Mouse (Mus musculus) limb, embryonic 14.5 days (tissue): ENCODE data around the gene Pea15a. TPM values are rescaled to one million over a fixed set of nuclear protein-coding genes. Genes with fewer than 3 reads are reported as not detected.

Experiments
- ATAC-seq: fragments of 200-750 bp; cut with Nextera tagmentation; 2 replicates; pipeline ENCODE4 v1.8.0; 2017; ENCODE audit warnings: low read depth, moderate number of reproducible peaks, moderate TSS enrichment; ENCODE audit not compliant: low FRiP score
- DNase-seq: peaks from one replicate; pipeline ENCODE4 v3.0.0-alpha.2; 2015; ENCODE audit warnings: low spot score
- H3K27ac ChIP-seq: fragments of 300-500 bp; sonication (generic); replicated peaks from 2 replicates; pipeline ENCODE4 v1.5.1; 2014; ENCODE audit warnings: low read depth, mild to moderate bottlenecking, low read length, moderate library complexity, mixed read lengths
- H3K27me3 ChIP-seq: fragments of 300-500 bp; sonication (generic); 2 replicates; pipeline ENCODE4 v1.6.1; 2014; ENCODE audit warnings: low read length, mixed read lengths; ENCODE audit not compliant: control insufficient read depth, insufficient read depth
- H3K36me3 ChIP-seq: fragments of 300-500 bp; sonication (generic); 2 replicates; pipeline ENCODE4 v1.6.1; 2014; ENCODE audit warnings: mild to moderate bottlenecking, low read length, moderate library complexity, mixed read lengths; ENCODE audit not compliant: control insufficient read depth, insufficient read depth
- H3K4me1 ChIP-seq: fragments of 300-500 bp; sonication (generic); 2 replicates; pipeline ENCODE4 v1.6.1; 2014; ENCODE audit warnings: antibody characterized with exemption, low read length, mixed read lengths; ENCODE audit not compliant: control insufficient read depth, insufficient read depth
- H3K4me2 ChIP-seq: fragments of 300-500 bp; sonication (generic); replicated peaks from 2 replicates; pipeline ENCODE4 v1.6.1; 2014; ENCODE audit warnings: low read depth, mild to moderate bottlenecking, low read length, moderate library complexity; ENCODE audit not compliant: severe bottlenecking
- H3K4me3 ChIP-seq: fragments of 300-500 bp; sonication (generic); replicated peaks from 2 replicates; pipeline ENCODE4 v1.5.1; 2014; ENCODE audit warnings: low read length
- H3K9ac ChIP-seq: fragments of 300-500 bp; sonication (generic); 2 replicates; pipeline ENCODE4 v1.6.1; 2014; ENCODE audit warnings: mild to moderate bottlenecking, low read depth, low read length, moderate library complexity; ENCODE audit not compliant: severe bottlenecking
- H3K9me3 ChIP-seq: fragments of 300-500 bp; sonication (generic); 2 replicates; pipeline ENCODE4 v1.6.1; 2016; ENCODE audit warnings: low read length; ENCODE audit not compliant: control insufficient read depth
- POLR2A ChIP-seq: fragments of 200-500 bp; IDR thresholded peaks from 2 replicates; pipeline ENCODE4 v1.8.0; 2012; ENCODE audit warnings: inconsistent platforms, mild to moderate bottlenecking, moderate library complexity, borderline replicate concordance; ENCODE audit not compliant: insufficient read depth, insufficient read length; ENCODE audit errors: extremely low read depth
- WGBS: fragments of 180-500 bp; shearing (Covaris S2); extraction: QIAGEN DNeasy Blood & Tissue Kit; methylation state at CpG from one replicate; pipeline ENCODE4 v1.1.7; 2014; 5-methylcytosine and 5-hydroxymethylcytosine counted together
- polyA plus RNA-seq, 2 experiments: library from polyadenylated mRNA; depleted of rRNA in 1 of 2; stranded (reverse) in 1 of 2; unstranded in 1 of 2; fragments of >200 nt; fragmentation: Nextera tagmentation in 1 of 2; extraction: Ambion mirVana in 1 of 2; gene quantifications; 2 replicates each; pipeline versions ENCODE4 v1.2.1 to v1.2.3; 2012 to 2014

The Pea15a gene
- polyA plus RNA-seq, 2 experiments, result 108 to 122 TPM

- WGBS, result 75% methylated on average over 4 of the region's 4 CpGs
- no peak overlapping the region for H3K4me2 ChIP-seq
- H3K27ac ChIP-seq, result no peak overlapping the region
- no peaks in the 10 kb centered on the region for H3K27me3 ChIP-seq
- H3K9me3 ChIP-seq, result no peaks in the 10 kb centered on the region
- H3K9ac ChIP-seq, result no peak overlapping the region
- DNase-seq (no peak), ATAC-seq (no peak)
- TF ChIP-seq POLR2A, result no peak
- peaks cover 21% of the 10 kb centered on the region for H3K36me3 ChIP-seq
- H3K4me3 ChIP-seq, result no peak overlapping the region
- H3K4me1 ChIP-seq, result no peaks in the 10 kb centered on the region
Measured at GRCm38 (mm10) chr1:172159970-172160369, 46.6 kb downstream of the Pea15a start.

- Histone ChIP-seq H3K4me1 (no peaks in the 10 kb centered on the region), H3K27me3 (no peaks in the 10 kb centered on the region), H3K9me3 (no peaks in the 10 kb centered on the region), H3K9ac (no peak overlapping the region), H3K36me3 (peaks cover 62% of the 10 kb centered on the region), H3K27ac (no peak overlapping the region), H3K4me3 (no peak overlapping the region), H3K4me2 (no peak overlapping the region)
- ATAC-seq, result no peak
- DNase-seq, result no peak
- 97% methylated on average over 3 of the region's 3 CpGs for WGBS
- no peak for TF ChIP-seq POLR2A
Measured at GRCm38 (mm10) chr1:172155518-172155917, 51.1 kb downstream of the Pea15a start.

GRCm38 (mm10) chr1:172154536-172154935 lies 52.1 kb downstream of the Pea15a start:
- 85% methylated on average over 3 of the region's 3 CpGs for WGBS
- no peak for DNase-seq
- no peak for TF ChIP-seq POLR2A
- Histone ChIP-seq H3K4me2 (no peak overlapping the region), H3K4me1 (peaks cover 6% of the 10 kb centered on the region; the same call in 1 of the 2 replicates), H3K4me3 (no peak overlapping the region), H3K9ac (no peak overlapping the region), H3K27ac (no peak overlapping the region), H3K9me3 (no peaks in the 10 kb centered on the region), H3K36me3 (peaks cover 63% of the 10 kb centered on the region), H3K27me3 (no peaks in the 10 kb centered on the region)
- ATAC-seq, result no peak

GRCm38 (mm10) chr1:172148955-172149815 lies 57.4 kb downstream of the Pea15a start:
- TF ChIP-seq POLR2A, result no peak
- DNase-seq (no peak), ATAC-seq (no peak)
- WGBS, result 11% methylated on average over 19 of the region's 19 CpGs
- Histone ChIP-seq H3K27me3 (no peaks in the 10 kb centered on the region), H3K4me1 (peaks cover 6% of the 10 kb centered on the region; the same call in 1 of the 2 replicates), H3K9me3 (no peaks in the 10 kb centered on the region), H3K9ac (peak overlapping the region; percentile 100), H3K4me3 (peak overlapping the region; percentile 99), H3K27ac (peak overlapping the region; percentile 97), H3K4me2 (peak overlapping the region; percentile 57), H3K36me3 (peaks cover 37% of the 10 kb centered on the region)

- ATAC-seq (peak; percentile 42), DNase-seq (peak; percentile 56)
- peak overlapping the region; percentile 99 for H3K4me3 ChIP-seq
- TF ChIP-seq POLR2A, result no peak
- peaks cover 30% of the 10 kb centered on the region for H3K36me3 ChIP-seq
- H3K27ac ChIP-seq, result peak overlapping the region; percentile 97
- H3K4me2 ChIP-seq, result peak overlapping the region; percentile 57
- under 1% methylated on average over 36 of the region's 40 CpGs for WGBS
- no peaks in the 10 kb centered on the region for H3K27me3 ChIP-seq
- peaks cover 6% of the 10 kb centered on the region; the same call in 1 of the 2 replicates for H3K4me1 ChIP-seq
- H3K9me3 ChIP-seq, result no peaks in the 10 kb centered on the region
- peak overlapping the region; percentile 100 for H3K9ac ChIP-seq
Measured at GRCm38 (mm10) chr1:172148279-172148954, 58.2 kb downstream of the Pea15a start.
